Mouse (Mus musculus) testis, adult 2 months (tissue): ENCODE measurements around the gene Krtap2-4.
"Not testable (repeated sequence)": the region's sequence is repeated elsewhere in the genome, so short reads cannot be mapped to it uniquely, and the experiment has no call there.

Experiments
- CTCF ChIP-seq: fragments of 200-500 bp; IDR thresholded peaks from 2 replicates; pipeline ENCODE4 v1.5.1; 2012; ENCODE audit warnings: low read depth, mild to moderate bottlenecking, inconsistent platforms, low read length, moderate library complexity; ENCODE audit not compliant: control insufficient read depth, insufficient read depth, insufficient replicate concordance
- POLR2A ChIP-seq: fragments of 200-500 bp; IDR thresholded peaks from 2 replicates; pipeline ENCODE4 v1.6.1; 2012; ENCODE audit warnings: low read depth, mild to moderate bottlenecking, inconsistent platforms, low read length, moderate library complexity; ENCODE audit not compliant: control insufficient read depth

DNA sequence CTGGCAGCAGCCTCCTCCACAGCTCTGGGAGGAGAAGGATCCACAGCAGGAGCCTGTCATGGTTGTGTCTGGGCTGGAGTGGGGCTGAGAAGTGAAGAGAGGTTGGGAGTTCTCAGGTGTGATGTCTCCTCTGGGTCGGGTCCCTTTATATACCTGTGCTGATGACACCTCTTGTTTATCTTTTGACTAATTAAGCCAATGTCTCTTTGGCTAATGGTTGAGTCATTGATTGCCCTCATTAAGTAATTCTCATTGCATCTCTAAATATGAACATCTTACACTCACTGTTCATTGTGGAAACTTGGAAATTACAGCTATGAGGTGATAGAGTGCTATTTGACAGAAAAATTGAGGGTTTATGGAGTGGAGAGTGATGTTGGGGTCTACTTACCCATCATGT, 11.4 kb downstream of the Krtap2-4 start, which contains the start of gene Gm11938:
- not testable (repeated sequence) for TF ChIP-seq CTCF, POLR2A
